Mouse (Mus musculus) erythroblast, embryonic 14.5 days (primary cell): ENCODE results near the gene Arih1. TPM values are rescaled to one million over a fixed set of nuclear protein-coding genes. Genes with fewer than 3 reads are reported as not detected.

Experiments
- H3K27me3 ChIP-seq: 2 replicates; pipeline ENCODE4 v1.6.1; 2012; ENCODE audit warnings: inconsistent platforms; ENCODE audit not compliant: control insufficient read depth
- H3K36me3 ChIP-seq: 2 replicates; pipeline ENCODE4 v1.6.1; 2012; ENCODE audit warnings: mild to moderate bottlenecking, inconsistent platforms; ENCODE audit not compliant: control insufficient read depth
- H3K4me1 ChIP-seq: 2 replicates; pipeline ENCODE4 v1.6.1; 2012; ENCODE audit warnings: inconsistent platforms; ENCODE audit not compliant: control insufficient read depth
- H3K4me3 ChIP-seq: replicated peaks from 2 replicates; pipeline ENCODE3; 2012; ENCODE audit warnings: moderate library complexity, mild to moderate bottlenecking, inconsistent platforms
- H3K9me3 ChIP-seq: 2 replicates; pipeline ENCODE4 v1.6.1; 2012; ENCODE audit warnings: low read length, inconsistent platforms, mixed read lengths; ENCODE audit not compliant: control insufficient read depth
- GATA1 ChIP-seq: IDR thresholded peaks from 2 replicates; pipeline ENCODE4 v1.6.1; 2012; ENCODE audit warnings: low read length, inconsistent platforms, mixed read lengths
- TAL1 ChIP-seq: IDR thresholded peaks from 3 replicates; pipeline ENCODE4 v1.6.1; 2012; ENCODE audit warnings: low read length, inconsistent platforms, mixed read lengths
- polyA plus RNA-seq: library from polyadenylated mRNA; stranded (reverse); fragments of >175 nt; gene quantifications from 2 replicates; pipeline ENCODE4 v1.2.3, GENCODE M21; 2012

The Arih1 gene
- polyA plus RNA-seq, 1 experiment, result 3.2 TPM

DNA sequence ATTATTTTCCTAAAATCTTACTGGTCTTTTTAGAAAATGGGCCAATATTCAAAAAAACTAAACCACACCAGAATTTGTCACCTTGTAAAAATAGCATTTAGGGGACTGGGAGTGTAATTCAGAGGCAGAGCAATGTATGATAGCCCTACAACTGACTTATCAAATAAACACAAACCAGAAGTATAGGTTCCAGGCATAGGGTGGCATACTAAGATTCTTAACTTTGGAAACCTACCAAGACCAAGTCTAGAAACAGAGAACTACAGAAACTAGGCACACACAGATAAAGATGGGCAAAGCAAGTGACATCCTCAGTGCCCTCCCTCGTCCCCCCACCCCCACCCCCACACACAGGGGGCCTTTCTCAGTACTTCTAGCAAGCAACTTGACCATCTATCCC lies 11.6 kb downstream of the Arih1 start:
- H3K9me3 ChIP-seq, result no peaks in the 10 kb centered on the region
- H3K27me3 ChIP-seq, result no peaks in the 10 kb centered on the region
- H3K4me1 ChIP-seq, result peaks cover 29% of the 10 kb centered on the region
- TF ChIP-seq GATA1 (no peak), TAL1 (no peak)
- no peak overlapping the region for H3K4me3 ChIP-seq
- H3K36me3 ChIP-seq, result peaks cover 45% of the 10 kb centered on the region

DNA sequence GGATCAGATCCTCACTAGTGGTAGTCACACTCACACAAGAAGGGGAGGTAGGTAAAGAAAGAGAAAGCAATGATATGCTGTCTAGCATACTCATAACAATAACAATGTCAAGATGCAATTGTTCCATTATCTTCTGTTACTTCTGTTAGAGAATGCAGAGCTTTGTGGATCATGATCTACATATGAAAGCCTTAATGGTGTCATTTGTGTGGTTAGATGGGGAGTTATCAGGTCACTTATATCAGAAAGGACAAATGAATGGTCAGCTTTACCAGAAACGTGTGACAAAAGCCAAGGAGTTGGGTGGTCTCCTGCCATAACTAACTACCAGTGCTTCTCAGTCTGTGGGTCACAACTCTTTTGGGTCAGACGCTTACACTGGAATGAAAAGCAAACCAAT lies 13.2 kb downstream of the Arih1 start:
- Histone ChIP-seq H3K9me3 (no peaks in the 10 kb centered on the region), H3K4me1 (peaks cover 29% of the 10 kb centered on the region), H3K4me3 (no peak overlapping the region), H3K27me3 (no peaks in the 10 kb centered on the region), H3K36me3 (peaks cover 40% of the 10 kb centered on the region)
- TF ChIP-seq TAL1 (no peak), GATA1 (no peak)

DNA sequence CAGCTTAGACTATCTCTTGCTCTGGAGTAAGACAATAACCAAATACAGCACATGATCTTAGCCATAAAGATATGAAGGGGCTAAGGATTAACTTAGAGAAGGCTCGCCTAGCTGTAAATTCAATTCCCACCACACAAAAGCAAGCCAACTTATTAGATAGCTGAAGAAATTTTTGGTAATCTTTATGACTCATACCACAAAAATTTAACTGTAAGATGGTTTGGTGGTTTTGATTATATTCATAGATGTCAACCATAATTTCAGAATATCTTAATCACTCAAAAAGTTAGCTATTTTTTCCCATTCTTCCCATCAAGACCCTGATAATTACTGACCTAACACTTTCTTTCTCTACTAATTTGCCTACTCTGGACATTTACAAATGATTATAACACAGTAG lies 17.0 kb downstream of the Arih1 start:
- H3K27me3 ChIP-seq, result no peaks in the 10 kb centered on the region
- peaks cover 35% of the 10 kb centered on the region for H3K36me3 ChIP-seq

DNA sequence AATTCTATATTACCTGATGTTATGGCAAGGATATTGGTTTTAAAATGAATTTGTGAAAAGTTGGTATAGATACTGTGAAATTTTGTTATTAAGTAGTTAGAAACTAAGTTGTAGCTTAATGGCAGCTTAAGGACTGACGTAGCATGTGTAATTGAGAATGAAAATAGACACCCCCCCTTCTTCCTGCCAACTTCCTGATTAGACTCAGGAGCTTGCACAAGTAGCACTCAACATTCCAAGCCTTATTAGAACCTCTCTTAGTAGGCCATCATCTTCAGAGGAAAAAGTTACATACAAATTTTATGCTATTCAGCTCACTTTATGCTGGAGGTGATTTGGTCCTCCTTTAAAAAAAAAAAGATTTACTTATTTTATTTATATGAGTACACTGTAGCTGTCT lies 22.1 kb downstream of the Arih1 start:
- Histone ChIP-seq H3K27me3 (no peaks in the 10 kb centered on the region), H3K4me3 (no peak overlapping the region), H3K4me1 (peaks cover 10% of the 10 kb centered on the region), H3K9me3 (no peaks in the 10 kb centered on the region), H3K36me3 (peaks cover 15% of the 10 kb centered on the region)
- TF ChIP-seq GATA1 (no peak), TAL1 (no peak)

More for the DNA sequence above, 17.0 kb downstream of the Arih1 start:
- Histone ChIP-seq H3K4me3 (no peak overlapping the region), H3K4me1 (peaks cover 10% of the 10 kb centered on the region), H3K9me3 (no peaks in the 10 kb centered on the region)
- TF ChIP-seq GATA1 (no peak), TAL1 (no peak)

DNA sequence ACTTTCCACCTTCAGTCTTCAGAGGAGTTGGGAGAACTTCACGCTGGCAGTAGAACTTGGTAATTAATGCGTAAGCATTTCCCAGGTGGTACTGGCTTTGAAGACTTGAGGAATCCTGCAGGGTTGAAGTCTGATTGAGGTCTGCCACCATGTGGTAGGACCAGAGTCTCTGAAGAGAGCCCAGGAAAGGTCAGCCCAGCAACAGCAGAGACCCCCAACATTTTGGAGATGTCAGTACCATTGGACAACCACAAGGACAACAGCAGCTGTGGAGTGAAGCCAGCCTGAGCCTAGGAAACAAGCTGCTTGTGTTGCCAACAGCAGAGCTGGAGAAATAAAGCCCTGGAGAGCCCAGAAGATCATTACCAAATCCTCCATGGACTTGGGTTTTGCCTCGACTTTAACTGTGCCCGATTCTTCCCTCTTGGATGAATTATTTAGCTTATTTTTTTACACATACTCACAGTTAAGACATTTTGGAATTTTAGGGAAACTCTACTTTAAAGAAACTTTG lies 27.4 kb downstream of the Arih1 start:
- no peak overlapping the region for H3K4me3 ChIP-seq
- H3K4me1 ChIP-seq, result peaks cover 48% of the 10 kb centered on the region
- H3K9me3 ChIP-seq, result no peaks in the 10 kb centered on the region
- H3K27me3 ChIP-seq, result no peaks in the 10 kb centered on the region
- TF ChIP-seq TAL1 (no peak), GATA1 (no peak)
- H3K36me3 ChIP-seq, result peaks cover 18% of the 10 kb centered on the region

DNA sequence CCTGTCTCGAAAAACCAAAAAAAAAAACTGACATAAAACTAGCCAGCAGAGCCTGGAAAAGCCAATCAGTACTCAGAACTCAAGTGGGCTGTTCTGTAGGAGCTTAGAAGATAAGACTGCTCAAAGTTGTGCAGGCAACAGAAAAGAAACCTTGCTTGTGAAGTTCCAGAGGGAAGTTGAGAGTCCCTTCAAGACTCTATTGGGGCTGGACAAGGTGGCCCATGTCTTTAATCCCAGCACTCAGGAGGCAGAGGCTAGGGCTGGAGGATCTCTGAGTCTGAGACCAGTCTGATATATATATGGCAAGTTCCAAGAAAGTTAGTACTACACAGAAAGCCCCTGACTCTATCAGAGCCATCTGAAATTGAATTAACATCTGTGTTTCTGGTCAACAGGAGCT lies 28.0 kb downstream of the Arih1 start:
- Histone ChIP-seq H3K4me3 (no peak overlapping the region), H3K36me3 (peaks cover 14% of the 10 kb centered on the region), H3K9me3 (no peaks in the 10 kb centered on the region), H3K27me3 (no peaks in the 10 kb centered on the region), H3K4me1 (peaks cover 48% of the 10 kb centered on the region)
- no peak for TF ChIP-seq TAL1
- TF ChIP-seq GATA1, result no peak

DNA sequence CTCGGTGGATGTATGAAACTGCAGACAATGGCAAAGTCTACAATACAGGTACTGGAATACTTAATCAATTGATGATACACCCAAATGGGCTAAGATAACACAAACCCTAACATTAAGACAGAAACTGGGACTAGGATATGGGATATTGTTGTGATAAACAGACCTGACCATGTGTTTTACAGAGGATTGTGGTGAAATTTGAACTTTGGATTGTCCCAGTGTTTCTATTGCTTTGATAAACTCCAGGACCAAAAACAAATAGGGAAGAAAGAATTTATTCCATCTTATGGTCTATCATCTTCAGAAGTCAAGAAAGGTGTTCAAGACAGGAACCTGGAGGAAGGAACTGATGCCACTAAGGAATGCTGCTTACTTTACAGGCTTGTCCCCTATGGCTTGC lies 28.7 kb downstream of the Arih1 start:
- no peak for TF ChIP-seq GATA1
- TF ChIP-seq TAL1, result no peak
- no peak overlapping the region for H3K4me3 ChIP-seq
- H3K36me3 ChIP-seq, result peaks cover 19% of the 10 kb centered on the region
- H3K27me3 ChIP-seq, result no peaks in the 10 kb centered on the region
- no peaks in the 10 kb centered on the region for H3K9me3 ChIP-seq
- H3K4me1 ChIP-seq, result peaks cover 48% of the 10 kb centered on the region

DNA sequence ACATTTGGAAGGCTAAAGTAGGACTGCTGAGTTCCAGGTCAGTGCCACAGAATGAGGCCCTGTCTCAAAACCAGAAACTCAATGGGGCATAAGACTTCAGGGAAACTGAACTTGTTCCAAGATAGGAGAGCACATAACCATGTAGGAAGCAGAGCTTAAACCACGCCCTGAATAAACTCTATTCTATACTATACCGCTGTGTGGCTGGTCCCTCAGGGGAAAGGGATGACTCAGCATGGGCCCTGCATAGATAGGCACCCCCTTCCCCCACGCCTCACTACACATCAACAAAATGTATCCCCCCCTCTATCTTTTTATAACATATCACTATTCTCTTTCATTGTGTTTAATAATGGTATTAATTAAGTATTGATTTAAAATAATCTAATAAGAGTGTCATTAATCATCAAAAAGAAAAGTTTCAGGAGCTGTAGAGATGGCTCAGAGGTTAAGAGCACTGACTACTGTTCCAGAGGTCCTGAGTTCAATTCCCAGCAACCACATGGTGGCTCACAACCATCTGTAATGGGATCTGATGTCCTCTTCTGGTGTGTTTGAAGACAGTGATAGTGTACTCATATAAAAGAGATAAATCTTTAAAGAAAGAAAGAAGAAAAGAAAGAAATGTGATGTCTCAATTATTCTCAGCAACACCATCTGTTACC lies 30.9 kb downstream of the Arih1 start:
- H3K9me3 ChIP-seq, result no peaks in the 10 kb centered on the region
- H3K4me3 ChIP-seq, result peak overlapping the region; percentile 20
- TF ChIP-seq GATA1, result peak; percentile 58
- TF ChIP-seq TAL1, result no peak
- peaks cover 29% of the 10 kb centered on the region for H3K36me3 ChIP-seq
- no peaks in the 10 kb centered on the region for H3K27me3 ChIP-seq
- peaks cover 48% of the 10 kb centered on the region for H3K4me1 ChIP-seq

DNA sequence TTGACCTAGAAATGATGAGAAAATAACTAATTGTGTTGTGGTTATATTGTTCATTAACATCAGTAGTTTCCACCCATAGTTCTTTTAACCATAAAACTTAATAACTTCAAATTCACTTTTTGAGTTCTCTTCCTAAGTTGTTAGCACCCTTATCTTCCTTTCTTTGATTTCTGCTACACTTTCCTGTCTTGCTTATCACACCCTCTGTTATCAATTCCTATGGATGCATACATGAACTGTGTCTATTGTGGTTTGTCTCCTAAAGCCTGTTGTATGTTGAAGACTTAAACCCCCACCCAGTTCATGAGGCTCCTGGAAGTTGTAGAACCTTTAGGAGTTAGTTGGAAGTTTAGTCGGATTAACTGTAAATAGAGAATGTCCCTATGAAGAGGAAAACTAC lies 52.7 kb downstream of the Arih1 start:
- Histone ChIP-seq H3K4me1 (peaks cover 11% of the 10 kb centered on the region), H3K4me3 (no peak overlapping the region), H3K9me3 (no peaks in the 10 kb centered on the region), H3K27me3 (no peaks in the 10 kb centered on the region), H3K36me3 (peaks cover 43% of the 10 kb centered on the region)
- TF ChIP-seq TAL1, result no peak
- no peak for TF ChIP-seq GATA1

DNA sequence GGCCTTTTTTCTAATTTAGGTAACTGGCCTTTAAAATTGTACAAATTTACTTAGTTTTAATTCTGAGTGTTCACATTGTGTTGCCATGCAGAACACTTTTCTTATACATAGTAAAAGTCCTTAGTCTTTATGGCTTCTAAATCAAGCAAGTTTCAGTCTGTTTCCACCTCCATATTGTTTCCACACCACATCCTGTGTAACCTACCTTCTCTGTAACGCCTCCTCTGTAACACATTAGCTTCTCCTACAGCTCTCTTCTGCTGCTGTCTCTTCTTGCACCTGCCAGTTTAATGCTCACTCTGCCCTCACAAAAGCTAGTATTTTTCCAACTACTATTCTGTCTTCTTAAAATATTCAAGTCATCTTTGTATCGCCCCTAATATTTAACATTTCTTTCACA lies 54.8 kb downstream of the Arih1 start:
- Histone ChIP-seq H3K4me1 (peaks cover 9% of the 10 kb centered on the region), H3K4me3 (no peak overlapping the region), H3K9me3 (0 out of 2 replicates have a peak, but pooled peaks cover 2% of the 10 kb centered on the region), H3K36me3 (peaks cover 46% of the 10 kb centered on the region), H3K27me3 (no peaks in the 10 kb centered on the region)
- TF ChIP-seq TAL1 (no peak), GATA1 (no peak)
